Mouse (Mus musculus) left cerebral cortex, adult 6 months (tissue): ENCODE results near the gene Hoxd11. TPM values are rescaled to one million over a fixed set of nuclear protein-coding genes. Genes with fewer than 3 reads are reported as not detected.

ENCODE experiments used
- long read RNA-seq, 2 experiments: library from polyadenylated mRNA; unstranded; transcript quantifications; one replicate each; pipeline ENCODE4 v2.0.0; 2019 to 2020
- polyA plus RNA-seq: library from polyadenylated mRNA; unstranded; fragments of <200 nt; fragmentation: Nextera tagmentation; gene quantifications from 2 replicates; pipeline ENCODE4 v1.2.3, GENCODE M21; 2021

The Hoxd11 gene
- not detected in 2 replicates for polyA plus RNA-seq
- long read RNA-seq, experiment 1: 0 reads
- long read RNA-seq, experiment 2: 0 reads

DNA sequence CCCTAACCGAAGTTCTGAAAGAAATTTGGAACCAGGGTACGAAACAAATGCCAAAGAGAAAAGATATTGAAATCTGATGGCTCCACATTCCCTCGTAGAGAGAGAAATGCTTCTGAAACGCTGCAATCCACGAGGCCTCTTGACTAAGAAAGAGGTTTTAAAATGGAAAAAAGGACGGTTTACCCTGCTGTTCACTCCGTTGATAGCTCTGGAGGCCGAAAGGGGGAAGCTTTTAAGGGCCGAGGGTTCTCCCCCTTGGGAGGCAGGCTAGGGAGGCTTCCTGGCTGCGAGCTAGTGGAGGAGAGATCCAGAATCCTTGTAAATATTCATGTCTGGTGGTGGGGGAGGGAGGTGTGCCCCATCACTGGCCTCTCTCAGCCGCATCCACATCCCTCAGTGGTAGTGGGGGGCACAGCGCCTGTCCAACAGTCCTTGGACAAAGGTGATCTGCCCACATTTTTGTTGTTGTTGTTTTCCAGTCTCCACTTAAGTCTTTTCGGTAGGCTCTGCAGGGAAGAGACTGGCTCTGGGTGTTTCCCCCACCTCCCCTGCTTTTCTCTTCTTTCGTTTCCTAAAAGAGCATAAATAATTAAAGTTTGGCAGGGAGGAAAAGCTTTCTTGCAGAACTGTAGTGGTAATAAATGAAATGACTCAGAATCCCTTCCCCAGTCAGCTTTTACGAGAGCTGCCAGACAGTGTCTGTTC is at the start of gene Hoxd11:
Gene Hoxd11, plus strand, starts transcription at position 667 of the 705 bp plus-strand sequence.

DNA sequence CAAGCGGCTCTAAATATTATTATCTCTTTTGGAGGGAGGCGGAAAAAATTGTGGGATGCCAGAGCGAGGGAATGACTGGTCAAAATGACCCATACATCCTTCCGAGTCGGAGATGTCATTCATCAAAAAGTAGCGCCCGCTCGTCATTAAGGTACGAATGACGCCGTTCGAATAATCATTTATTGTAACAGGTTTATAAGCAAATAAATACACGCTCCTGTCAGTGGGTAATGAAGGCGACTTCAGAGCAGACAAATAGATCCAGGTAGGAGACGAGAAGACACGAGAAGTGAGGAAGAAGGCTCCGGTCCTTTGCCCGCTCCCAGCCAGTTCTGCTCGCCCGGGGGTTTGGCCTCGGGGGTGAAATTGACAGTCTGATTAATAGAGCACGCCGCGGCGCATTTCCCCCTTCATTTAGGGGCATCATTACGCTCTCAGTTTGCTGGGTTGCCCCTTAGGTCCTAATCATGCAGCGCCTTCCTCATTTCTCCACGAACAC is 19.8 kb upstream of the Hoxd11 start, which contains the start of gene Evx2:
Gene Evx2, minus strand, starts transcription at position 51 of the 499 bp plus-strand sequence.

DNA sequence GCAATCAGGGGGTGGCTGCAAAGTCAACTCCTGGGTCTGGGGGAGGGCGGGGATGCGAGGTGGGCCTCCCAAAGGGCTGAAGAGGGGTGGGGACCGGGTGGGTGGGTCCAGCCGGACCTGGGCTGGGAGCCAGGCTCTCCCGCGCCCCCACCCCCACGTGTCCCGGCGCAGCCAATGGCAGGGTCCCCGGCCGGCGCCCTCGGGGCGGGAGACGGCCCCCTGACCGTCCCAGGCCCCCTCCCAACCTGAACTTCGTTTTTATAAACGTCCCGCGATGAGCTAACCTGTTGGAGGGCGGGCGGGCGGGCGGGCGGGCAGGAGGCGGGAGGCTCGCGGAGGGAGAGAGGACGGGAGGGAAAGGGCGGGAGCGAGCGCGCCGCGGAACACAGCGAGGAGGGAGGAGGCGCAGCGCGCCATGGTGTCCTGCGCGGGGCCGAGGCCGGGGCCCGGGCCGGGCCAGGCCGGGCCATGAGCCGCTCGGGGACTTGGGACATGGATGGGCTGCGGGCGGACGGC is 11.5 kb upstream of the Hoxd11 start, which contains the start of gene Hoxd13:
Gene Hoxd13, plus strand, starts transcription at position 469 of the 516 bp plus-strand sequence.

DNA sequence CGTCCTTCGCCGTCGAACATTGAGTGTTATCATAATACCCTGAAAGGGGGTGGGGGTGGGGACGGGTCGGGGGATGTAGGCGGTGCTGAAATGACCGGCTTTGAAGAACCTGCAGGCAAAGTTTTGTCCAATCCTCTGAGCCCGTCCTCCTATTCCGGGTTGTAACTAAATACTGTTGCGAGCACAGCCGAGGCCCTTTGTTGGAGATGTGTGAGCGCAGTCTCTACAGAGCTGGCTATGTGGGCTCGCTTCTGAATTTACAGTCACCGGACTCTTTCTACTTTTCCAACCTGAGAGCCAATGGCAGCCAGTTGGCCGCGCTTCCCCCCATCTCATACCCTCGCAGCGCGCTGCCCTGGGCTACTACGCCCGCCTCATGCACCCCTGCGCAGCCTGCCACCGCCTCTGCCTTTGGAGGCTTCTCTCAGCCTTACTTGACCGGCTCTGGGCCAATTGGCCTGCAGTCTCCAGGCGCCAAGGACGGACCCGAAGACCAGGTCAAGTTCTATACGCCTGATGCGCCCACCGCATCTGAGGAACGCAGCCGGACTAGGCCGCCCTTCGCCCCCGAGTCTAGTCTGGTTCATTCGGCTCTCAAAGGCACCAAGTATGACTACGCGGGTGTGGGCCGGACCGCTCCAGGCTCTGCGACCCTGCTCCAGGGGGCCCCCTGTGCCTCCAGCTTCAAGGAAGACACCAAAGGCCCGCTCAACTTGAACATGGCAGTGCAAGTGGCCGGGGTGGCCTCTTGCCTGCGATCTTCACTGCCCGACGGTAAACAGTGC is 4.3 kb upstream of the Hoxd11 start, which contains the start of gene Hoxd12:
Gene Hoxd12, plus strand, starts transcription at position 133 of the 785 bp plus-strand sequence.

GRCm38 (mm10) chr2:74691022-74691951 is 11.9 kb downstream of the Hoxd11 start, which contains the start of gene Hoxd10:
TSS of gene Hoxd10 (plus strand) at chr2:74691924.

GRCm38 (mm10) chr2:74697567-74698121 is 18.3 kb downstream of the Hoxd11 start, which contains the start of gene Hoxd9:
TSS of gene Hoxd9 (plus strand) at chr2:74697727.

GRCm38 (mm10) chr2:74704393-74704998 is 25.1 kb downstream of the Hoxd11 start, which contains the start of gene Hoxd8:
TSS of gene Hoxd8 (plus strand) at chr2:74704615.

GRCm38 (mm10) chr2:74711721-74712621 is 32.6 kb downstream of the Hoxd11 start, which contains the start of the genes Hoxd3 and Hoxd4:
TSS of gene Hoxd3 (plus strand) at chr2:74711927.
TSS of gene Hoxd4 (plus strand) at chr2:74711929.

GRCm38 (mm10) chr2:74726551-74726950 is 47.2 kb downstream of the Hoxd11 start, which contains the start of gene Gm28230:
TSS of gene Gm28230 (plus strand) at chr2:74726728.

Other genes with a start within 250 kb of the Hoxd11 start
- gene Lnpk, start 100.1 kb upstream of the Hoxd11 start, polyA plus RNA-seq: 29.8 and 32.9 TPM in 2 replicates
- gene Evx2, start 20.0 kb upstream of the Hoxd11 start, polyA plus RNA-seq: not detected in 2 replicates
- gene Hoxd13, start 11.2 kb upstream of the Hoxd11 start, polyA plus RNA-seq: not detected in 2 replicates
- gene Hoxd12, start 4.5 kb upstream of the Hoxd11 start, polyA plus RNA-seq: not detected in 2 replicates
- not detected in 2 replicates for gene Hoxd10, start 12.4 kb downstream of the Hoxd11 start, polyA plus RNA-seq
- not detected in 2 replicates for gene Hoxd9, start 18.2 kb downstream of the Hoxd11 start, polyA plus RNA-seq
- not detected in 2 replicates for gene Hoxd8, start 25.1 kb downstream of the Hoxd11 start, polyA plus RNA-seq
- gene Hoxd3, start 32.4 kb downstream of the Hoxd11 start, polyA plus RNA-seq: not detected in 2 replicates
- not detected in 2 replicates for gene Hoxd4, start 32.4 kb downstream of the Hoxd11 start, polyA plus RNA-seq
- not detected in 2 replicates for gene Gm28230, start 47.2 kb downstream of the Hoxd11 start, polyA plus RNA-seq
- 0.09 and 0.10 TPM in 2 replicates for gene Hoxd1, start 83.4 kb downstream of the Hoxd11 start, polyA plus RNA-seq
- 41.9 and 57.1 TPM in 2 replicates for gene Mtx2, start 146.2 kb downstream of the Hoxd11 start, polyA plus RNA-seq